Mouse (Mus musculus) embryonic facial prominence, embryonic 13.5 days (tissue): Measurements from ENCODE around the gene Stk33. TPM values are rescaled to one million over a fixed set of nuclear protein-coding genes. Genes with fewer than 3 reads are reported as not detected.

Source experiments
- ATAC-seq: fragments of 200-750 bp; cut with Nextera tagmentation; 2 replicates; pipeline ENCODE4 v1.8.0; 2017; ENCODE audit warnings: low read depth; ENCODE audit not compliant: insufficient number of reproducible peaks, insufficient read depth, low FRiP score, low TSS enrichment
- H3K27ac ChIP-seq: fragments of 300-500 bp; sonication (generic); 2 replicates; pipeline ENCODE4 v1.5.1; 2015; ENCODE audit warnings: moderate library complexity, mild to moderate bottlenecking, inconsistent platforms
- H3K27me3 ChIP-seq: fragments of 300-500 bp; sonication (generic); 2 replicates; pipeline ENCODE4 v1.6.1; 2015; ENCODE audit warnings: mild to moderate bottlenecking, inconsistent platforms
- H3K36me3 ChIP-seq: fragments of 300-500 bp; sonication (generic); 2 replicates; pipeline ENCODE4 v1.6.1; 2015; ENCODE audit warnings: mild to moderate bottlenecking, inconsistent platforms
- H3K4me1 ChIP-seq: fragments of 300-500 bp; sonication (generic); 2 replicates; pipeline ENCODE4 v1.6.1; 2015; ENCODE audit warnings: inconsistent platforms
- H3K4me2 ChIP-seq: fragments of 300-500 bp; sonication (generic); 2 replicates; pipeline ENCODE4 v1.6.1; 2015; ENCODE audit warnings: moderate library complexity, mild to moderate bottlenecking, inconsistent platforms
- H3K4me3 ChIP-seq: fragments of 300-500 bp; sonication (generic); 2 replicates; pipeline ENCODE4 v1.5.1; 2015; ENCODE audit warnings: mild to moderate bottlenecking, inconsistent platforms
- H3K9ac ChIP-seq: fragments of 300-500 bp; sonication (generic); 2 replicates; pipeline ENCODE4 v1.6.1; 2015; ENCODE audit warnings: mild to moderate bottlenecking, inconsistent platforms
- H3K9me3 ChIP-seq: fragments of 300-500 bp; sonication (generic); 2 replicates; pipeline ENCODE4 v1.6.1; 2016; ENCODE audit warnings: inconsistent platforms
- WGBS: fragments of 180-500 bp; shearing (Covaris S2); methylation state at CpG from one replicate; pipeline ENCODE4 v1.1.7; 2015; ENCODE audit warnings: mixed read lengths; 5-methylcytosine and 5-hydroxymethylcytosine counted together
- polyA plus RNA-seq: library from polyadenylated mRNA; unstranded; fragments of >200 nt; fragmentation: Nextera tagmentation; extraction: Ambion mirVana; gene quantifications from 2 replicates; pipeline ENCODE4 v1.2.1, GENCODE M21; 2015

The Stk33 gene
- 1.7 and 2.0 TPM in 2 replicates for polyA plus RNA-seq

DNA sequence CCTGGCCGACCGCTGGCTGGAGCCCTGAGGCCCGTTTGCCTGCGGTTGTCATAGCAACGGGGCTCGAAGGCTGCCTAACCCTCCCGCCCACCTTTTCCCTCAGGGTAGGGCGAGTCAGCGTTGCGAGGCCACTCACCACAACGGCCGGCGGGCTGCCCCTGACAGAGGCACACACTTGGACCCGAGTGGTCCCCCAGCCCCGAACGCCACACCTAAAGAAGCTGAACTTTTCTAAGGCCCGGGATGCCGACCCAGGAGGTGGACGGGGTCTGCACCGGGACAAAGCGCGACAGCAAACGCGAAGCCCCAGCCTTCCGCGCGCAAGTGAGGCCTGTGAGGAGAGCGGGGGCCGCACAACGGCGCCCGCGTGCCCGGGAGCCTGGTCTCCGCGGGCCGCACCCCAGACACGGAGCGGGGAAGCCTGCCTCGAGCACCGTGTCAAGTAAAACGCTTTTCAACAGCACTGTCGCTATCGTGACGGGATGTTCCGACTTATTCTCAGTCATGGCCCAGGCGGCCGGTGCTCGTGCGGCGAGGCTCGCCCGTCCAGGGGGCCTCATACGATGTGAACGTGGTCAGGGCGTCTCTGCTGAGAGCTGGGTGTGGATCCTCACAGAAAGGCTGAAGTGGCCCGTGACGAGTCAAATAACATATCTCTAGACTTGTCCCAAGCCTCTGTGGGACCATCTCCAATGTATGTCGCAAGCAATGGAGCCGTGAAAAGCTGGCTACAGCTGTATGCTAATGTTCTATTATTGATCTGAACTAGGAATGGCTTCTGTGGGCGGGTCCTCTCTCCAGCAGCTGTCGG, at the start of gene Stk33:
Gene Stk33, minus strand, starts transcription at position 301 of the 811 bp plus-strand sequence.
- Histone ChIP-seq H3K27me3 (peaks cover 38% of the 10 kb centered on the region), H3K4me1 (peaks cover 14% of the 10 kb centered on the region), H3K4me2 (peak within 1 kb of the TSS; percentile 89), H3K27ac (no peak within 1 kb of the TSS), H3K9me3 (no peaks in the 10 kb centered on the region), H3K36me3 (no peaks in the 10 kb centered on the region), H3K9ac (peak within 1 kb of the TSS; percentile 74), H3K4me3 (peak within 1 kb of the TSS; percentile 51)
- under 1% methylated on average over 62 of the region's 62 CpGs for WGBS
- ATAC-seq = no peak

DNA sequence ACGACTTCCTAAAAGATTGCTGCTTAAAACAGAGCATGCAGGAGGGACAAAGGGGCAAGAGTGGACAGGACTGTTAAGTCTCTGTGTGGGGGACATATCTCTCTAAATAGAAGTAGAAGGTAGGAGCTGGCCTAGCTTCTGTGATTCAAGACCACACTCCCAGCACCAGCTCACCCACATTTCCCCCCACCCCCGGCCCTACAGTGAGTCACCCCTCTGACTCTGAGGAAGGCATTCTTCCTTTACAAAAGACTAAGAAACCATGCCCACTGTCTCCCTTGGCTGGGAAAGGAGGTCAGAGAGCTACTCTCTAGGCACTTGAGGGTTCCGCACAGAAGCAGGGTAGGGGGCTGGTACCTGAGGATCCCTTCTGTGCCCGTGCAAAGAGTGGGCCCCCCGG, 45.3 kb upstream of the Stk33 start:
- 76% methylated on average over 5 of the region's 5 CpGs for WGBS
- Histone ChIP-seq H3K27me3 (no peaks in the 10 kb centered on the region), H3K27ac (no peak overlapping the region), H3K4me3 (no peak overlapping the region), H3K4me2 (no peak overlapping the region), H3K36me3 (no peaks in the 10 kb centered on the region), H3K4me1 (no peaks in the 10 kb centered on the region), H3K9me3 (no peaks in the 10 kb centered on the region), H3K9ac (no peak overlapping the region)
- no peak for ATAC-seq

DNA sequence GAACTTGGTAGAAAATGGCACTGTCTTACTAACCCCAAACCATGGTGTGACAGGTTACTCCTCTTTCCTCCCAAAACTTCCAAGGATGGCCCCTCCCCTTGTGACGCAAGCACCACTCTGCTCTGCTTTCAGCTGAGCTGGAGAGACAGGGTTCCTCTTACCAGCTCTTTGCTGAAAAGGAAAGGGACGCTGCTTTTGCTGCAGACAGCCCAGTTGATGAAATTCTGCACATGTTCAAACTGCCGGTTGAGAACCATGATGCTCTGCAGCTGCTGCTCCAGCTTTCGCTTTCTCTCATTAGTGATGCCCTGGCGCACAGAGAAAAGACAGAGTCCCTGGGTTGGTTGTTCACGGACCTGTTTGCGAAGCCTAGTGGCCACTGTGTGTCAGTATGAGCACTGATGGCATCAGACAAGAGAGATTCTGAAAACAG, 41.9 kb upstream of the Stk33 start:
- Histone ChIP-seq H3K27ac (no peak overlapping the region), H3K4me2 (peak overlapping the region; percentile 33)
- WGBS = 25% methylated on average over 7 of the region's 7 CpGs

DNA sequence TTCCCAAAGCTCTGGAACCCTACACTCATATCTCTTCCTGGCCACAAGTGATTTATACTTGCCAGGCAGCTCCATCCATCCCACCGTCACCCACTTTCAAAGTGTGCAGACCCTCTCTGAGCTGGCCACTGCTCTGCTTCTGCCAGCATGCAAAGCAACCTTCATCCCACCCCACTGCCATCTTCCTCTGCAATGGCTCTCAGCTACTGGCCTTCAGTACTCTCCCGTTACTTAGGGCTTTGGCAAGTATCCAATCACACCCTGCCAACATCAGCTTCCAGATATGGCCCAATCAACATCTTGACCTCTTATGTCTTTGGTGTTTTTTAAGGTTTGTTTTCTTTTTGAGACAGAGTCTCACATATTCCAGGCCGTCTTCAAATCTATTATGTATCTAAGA, 39.0 kb upstream of the Stk33 start:
- Histone ChIP-seq H3K4me2 (no peak overlapping the region), H3K9ac (no peak overlapping the region), H3K9me3 (no peaks in the 10 kb centered on the region), H3K27ac (no peak overlapping the region), H3K27me3 (no peaks in the 10 kb centered on the region), H3K36me3 (no peaks in the 10 kb centered on the region), H3K4me3 (no peak overlapping the region), H3K4me1 (peaks cover 3% of the 10 kb centered on the region; the same call in 1 of the 2 replicates)
- ATAC-seq = no peak
- 80% methylated on average over 3 of the region's 3 CpGs for WGBS

More for the DNA sequence above, 41.9 kb upstream of the Stk33 start:
- no peak for ATAC-seq
- Histone ChIP-seq H3K9ac (no peak overlapping the region), H3K4me1 (no peaks in the 10 kb centered on the region), H3K36me3 (no peaks in the 10 kb centered on the region), H3K4me3 (no peak overlapping the region), H3K27me3 (no peaks in the 10 kb centered on the region), H3K9me3 (no peaks in the 10 kb centered on the region)

DNA sequence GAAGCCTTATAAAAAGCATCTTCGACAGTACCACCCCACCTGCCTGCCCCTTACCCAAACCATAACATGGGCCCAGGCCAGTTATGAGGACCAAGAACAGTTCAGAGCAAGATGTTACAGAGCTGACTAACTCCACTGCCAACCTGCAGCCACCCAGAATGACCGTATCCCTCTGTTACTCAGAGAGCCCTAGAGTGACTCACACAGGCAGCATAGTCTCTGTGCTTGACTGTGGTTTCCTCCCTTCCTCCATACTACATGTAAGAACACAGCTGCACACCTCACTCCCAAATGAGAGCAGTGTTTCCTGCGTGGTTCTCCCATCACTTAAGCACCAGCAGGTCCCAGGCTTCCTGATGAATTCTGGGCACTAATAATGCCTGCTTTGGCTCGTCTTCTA, 31.8 kb upstream of the Stk33 start:
- Histone ChIP-seq H3K9ac (no peak overlapping the region), H3K9me3 (no peaks in the 10 kb centered on the region), H3K4me3 (no peak overlapping the region), H3K27me3 (no peaks in the 10 kb centered on the region), H3K4me1 (peaks cover 3% of the 10 kb centered on the region; the same call in 1 of the 2 replicates), H3K4me2 (no peak overlapping the region), H3K27ac (no peak overlapping the region), H3K36me3 (no peaks in the 10 kb centered on the region)
- 70% methylated on average over 4 of the region's 4 CpGs for WGBS
- no peak for ATAC-seq

DNA sequence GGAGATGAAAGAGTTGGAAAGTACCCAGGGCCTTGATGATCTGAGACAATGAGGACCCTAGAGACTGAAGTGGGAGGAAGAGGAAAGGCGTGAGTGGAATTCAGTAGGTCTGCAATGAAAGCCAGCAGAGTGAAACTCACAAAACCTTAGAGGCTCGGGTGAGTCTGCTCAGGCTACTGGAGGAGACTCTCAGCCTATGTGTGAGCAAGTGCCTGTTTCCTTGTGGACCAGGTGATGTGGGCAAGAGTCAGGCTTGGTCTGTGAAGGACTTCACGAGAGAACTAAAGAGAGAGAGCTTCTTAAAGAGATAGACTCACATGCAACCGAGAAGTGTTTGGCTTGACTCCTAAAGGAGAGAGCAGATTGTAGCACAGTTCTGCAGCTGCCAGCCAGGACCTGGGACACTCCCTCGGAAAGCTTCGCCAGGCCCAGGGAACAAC, 29.4 kb upstream of the Stk33 start:
- Histone ChIP-seq H3K4me3 (no peak overlapping the region), H3K4me1 (no peaks in the 10 kb centered on the region), H3K9ac (no peak overlapping the region), H3K9me3 (no peaks in the 10 kb centered on the region), H3K27ac (no peak overlapping the region), H3K4me2 (no peak overlapping the region), H3K36me3 (no peaks in the 10 kb centered on the region), H3K27me3 (no peaks in the 10 kb centered on the region)
- 54% methylated on average over 6 of the region's 6 CpGs for WGBS
- no peak for ATAC-seq

DNA sequence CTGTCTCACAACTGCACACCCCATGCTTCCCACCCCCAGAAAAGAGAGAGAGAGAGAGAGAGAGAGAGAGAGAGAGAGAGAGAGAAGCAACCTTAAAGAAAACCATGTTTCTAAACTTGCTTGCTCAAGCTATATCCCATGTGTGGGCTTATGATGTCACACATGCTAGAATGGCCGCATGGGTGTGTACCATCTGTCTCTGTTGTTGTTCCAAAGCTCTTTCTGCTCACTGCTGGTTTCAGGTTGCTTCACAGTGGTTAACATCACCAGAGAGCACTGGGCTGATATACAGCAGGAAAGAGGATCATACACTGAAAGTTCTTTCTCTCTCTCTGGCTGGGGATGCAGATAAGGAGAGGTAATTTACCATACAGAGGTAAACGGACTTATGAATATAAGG, 28.7 kb upstream of the Stk33 start:
- no peak overlapping the region for H3K4me3 ChIP-seq
- no peaks in the 10 kb centered on the region for H3K36me3 ChIP-seq
- no peaks in the 10 kb centered on the region for H3K4me1 ChIP-seq
- ATAC-seq = no peak
- no peak overlapping the region for H3K9ac ChIP-seq
- 44% methylated on average over 2 of the region's 2 CpGs for WGBS
- no peaks in the 10 kb centered on the region for H3K9me3 ChIP-seq
- no peaks in the 10 kb centered on the region for H3K27me3 ChIP-seq
- no peak overlapping the region for H3K27ac ChIP-seq
- H3K4me2 ChIP-seq = no peak overlapping the region

DNA sequence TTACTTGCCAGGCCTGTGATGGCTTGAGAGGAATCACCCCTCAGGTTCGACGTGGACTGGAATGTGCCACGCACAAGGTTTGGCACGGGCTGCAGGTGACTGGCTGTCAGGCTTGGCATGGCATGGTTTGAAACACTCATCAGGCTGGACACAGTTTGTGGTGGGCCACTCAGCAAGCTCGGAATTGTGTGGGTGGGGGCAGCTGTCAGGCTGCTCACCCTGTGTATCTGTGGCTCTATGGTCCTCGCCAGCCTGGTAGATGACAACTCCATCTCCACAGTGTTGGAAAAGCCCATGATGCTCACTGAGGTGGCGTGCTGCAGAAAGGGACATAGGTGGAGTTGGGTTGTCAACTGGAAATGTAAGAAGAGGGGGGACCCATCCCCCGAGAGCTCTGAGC, 21.8 kb upstream of the Stk33 start:
- Histone ChIP-seq H3K36me3 (no peaks in the 10 kb centered on the region), H3K27me3 (no peaks in the 10 kb centered on the region), H3K4me3 (no peak overlapping the region), H3K4me2 (no peak overlapping the region), H3K4me1 (no peaks in the 10 kb centered on the region), H3K9me3 (no peaks in the 10 kb centered on the region), H3K27ac (no peak overlapping the region), H3K9ac (no peak overlapping the region)
- no peak for ATAC-seq
- WGBS = 89% methylated on average over 8 of the region's 8 CpGs

DNA sequence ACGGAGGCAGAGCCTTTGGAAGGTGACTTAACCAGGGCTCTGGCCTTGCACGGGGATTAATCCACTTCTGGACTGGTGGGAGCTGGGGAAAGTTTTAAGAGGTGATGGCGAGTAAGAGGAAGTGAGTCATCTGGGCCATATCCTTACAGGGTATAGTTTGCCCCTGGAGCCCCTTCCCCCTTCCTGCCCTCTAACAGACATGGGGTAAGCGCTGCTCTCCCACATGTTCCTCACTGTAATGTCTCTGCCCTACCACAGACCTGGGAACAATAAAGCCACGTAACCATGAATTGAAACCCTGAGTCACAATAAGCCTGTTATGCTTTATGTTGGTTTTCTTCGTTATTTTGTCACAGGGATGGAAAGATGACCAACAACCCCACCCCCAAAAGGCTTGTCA, 17.7 kb upstream of the Stk33 start:
- Histone ChIP-seq H3K4me3 (no peak overlapping the region), H3K27me3 (no peaks in the 10 kb centered on the region), H3K36me3 (no peaks in the 10 kb centered on the region), H3K27ac (no peak overlapping the region), H3K4me2 (no peak overlapping the region), H3K4me1 (no peaks in the 10 kb centered on the region), H3K9me3 (no peaks in the 10 kb centered on the region), H3K9ac (no peak overlapping the region)
- ATAC-seq = no peak
- 59% methylated on average over 6 of the region's 6 CpGs for WGBS

DNA sequence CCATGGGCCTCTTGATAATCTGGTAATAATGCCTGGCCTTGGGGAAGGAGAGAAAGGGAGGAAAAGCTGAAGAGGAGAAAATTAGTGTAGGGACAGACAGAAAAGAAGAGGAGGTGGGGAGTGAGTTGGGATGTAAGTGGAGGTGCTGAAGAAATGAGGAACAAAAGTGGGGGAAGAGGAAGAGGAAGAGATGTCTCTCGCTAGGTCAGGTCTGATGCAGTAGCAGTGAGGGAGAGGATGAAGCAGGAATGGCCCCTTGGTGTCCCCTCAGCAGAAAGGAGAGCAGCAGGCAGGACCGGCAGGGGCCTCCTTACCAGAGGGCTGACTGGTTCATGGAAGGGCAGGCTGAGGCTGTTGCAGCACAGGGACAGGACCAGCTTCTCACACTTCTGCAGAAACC, 16.9 kb upstream of the Stk33 start:
- no peak overlapping the region for H3K9ac ChIP-seq
- no peaks in the 10 kb centered on the region for H3K36me3 ChIP-seq
- no peak overlapping the region for H3K27ac ChIP-seq
- whole genome bisulfite sequencing = 60% methylated on average over 2 of the region's 2 CpGs
- H3K4me2 ChIP-seq = no peak overlapping the region
- no peak for ATAC-seq
- no peaks in the 10 kb centered on the region for H3K27me3 ChIP-seq
- H3K9me3 ChIP-seq = no peaks in the 10 kb centered on the region
- no peaks in the 10 kb centered on the region for H3K4me1 ChIP-seq
- no peak overlapping the region for H3K4me3 ChIP-seq

DNA sequence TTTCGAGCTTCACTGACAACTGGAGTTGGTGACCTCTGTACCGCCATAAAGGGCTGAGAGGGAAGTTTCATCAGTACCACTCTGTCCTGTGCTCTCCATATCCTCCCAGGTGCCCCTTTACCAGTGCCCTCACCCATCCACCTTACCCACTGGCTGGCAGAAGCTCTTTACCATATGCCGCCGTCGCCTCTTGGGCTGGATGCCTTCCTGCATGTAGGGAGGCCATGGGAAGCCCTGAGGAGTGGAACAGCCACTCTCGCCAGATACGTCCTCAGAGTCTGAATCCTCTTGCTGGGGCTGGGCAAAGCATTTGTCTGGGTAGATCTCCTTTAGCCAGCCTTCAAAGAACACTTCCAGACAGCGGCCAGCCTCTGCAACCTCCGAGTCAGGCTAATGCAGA, 16.0 kb upstream of the Stk33 start:
- ATAC-seq = no peak; the same call in 1 of the 2 replicates
- no peak overlapping the region for H3K27ac ChIP-seq

DNA sequence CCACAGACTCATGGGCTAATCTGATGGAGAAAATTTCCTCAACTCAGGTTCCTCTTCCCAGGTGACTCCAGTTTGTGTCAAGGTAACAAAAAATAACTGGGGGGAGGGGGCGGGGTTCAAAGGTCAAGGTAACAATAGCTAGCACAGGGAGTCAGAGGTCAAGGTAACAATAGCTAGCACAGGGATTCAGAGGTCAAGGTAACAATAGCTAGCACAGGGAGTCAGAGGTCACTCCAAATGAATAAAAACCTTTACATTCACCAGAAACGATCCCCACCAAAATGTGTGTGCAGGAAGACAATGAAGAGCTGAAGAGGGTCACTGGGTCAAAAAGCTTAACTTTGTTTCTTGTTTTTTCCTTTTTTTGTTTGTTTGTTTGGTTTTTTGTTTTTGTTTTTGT, 9.2 kb upstream of the Stk33 start:
- Histone ChIP-seq H3K4me3 (no peak overlapping the region), H3K9ac (no peak overlapping the region), H3K27ac (no peak overlapping the region), H3K36me3 (no peaks in the 10 kb centered on the region), H3K9me3 (no peaks in the 10 kb centered on the region), H3K4me1 (no peaks in the 10 kb centered on the region), H3K27me3 (no peaks in the 10 kb centered on the region; the same call in 1 of the 2 replicates), H3K4me2 (no peak overlapping the region)
- 85% methylated on average over 2 of the region's 2 CpGs for WGBS
- no peak for ATAC-seq

More for the DNA sequence above, 16.0 kb upstream of the Stk33 start:
- Histone ChIP-seq H3K9me3 (no peaks in the 10 kb centered on the region), H3K27me3 (no peaks in the 10 kb centered on the region), H3K4me3 (no peak overlapping the region), H3K4me2 (no peak overlapping the region), H3K9ac (no peak overlapping the region), H3K4me1 (no peaks in the 10 kb centered on the region), H3K36me3 (no peaks in the 10 kb centered on the region)
- WGBS = 85% methylated on average over 9 of the region's 9 CpGs
